Mouse (Mus musculus) brain, embryonic 18.5 days (tissue): ENCODE measurements around the gene Cabin1.

ENCODE experiments used
- DNase-seq: peaks from one replicate; pipeline ENCODE4 v3.0.0-alpha.2; 2012; ENCODE audit warnings: low read depth, low spot score

Gene Cabin1

GRCm38 (mm10) chr10:75703504-75703903, 60.6 kb downstream of the Cabin1 start:
- DNase-seq: no peak

- no peak for DNase-seq
Observed at GRCm38 (mm10) chr10:75702494-75702893, 61.6 kb downstream of the Cabin1 start.

- no peak for DNase-seq
Observed at GRCm38 (mm10) chr10:75701280-75701679, 62.9 kb downstream of the Cabin1 start.

GRCm38 (mm10) chr10:75697693-75698092, 66.4 kb downstream of the Cabin1 start:
- DNase-seq: no peak

- no peak for DNase-seq
Observed at GRCm38 (mm10) chr10:75696597-75697355, 67.4 kb downstream of the Cabin1 start.

GRCm38 (mm10) chr10:75695521-75695920, 68.6 kb downstream of the Cabin1 start:
- DNase-seq: no peak

GRCm38 (mm10) chr10:75695078-75695477, 69.1 kb downstream of the Cabin1 start:
- DNase-seq: no peak

GRCm38 (mm10) chr10:75694567-75694966, 69.6 kb downstream of the Cabin1 start:
- DNase-seq: no peak

- no peak for DNase-seq
Observed at GRCm38 (mm10) chr10:75693451-75694233, 70.5 kb downstream of the Cabin1 start.

- DNase-seq: no peak
Observed at GRCm38 (mm10) chr10:75688598-75688997, 75.5 kb downstream of the Cabin1 start.

GRCm38 (mm10) chr10:75686724-75687123, 77.4 kb downstream of the Cabin1 start:
- no peak for DNase-seq

- peak; percentile 79 for DNase-seq
Observed at GRCm38 (mm10) chr10:75684035-75685004, 79.8 kb downstream of the Cabin1 start.

- DNase-seq: no peak
Observed at GRCm38 (mm10) chr10:75680574-75681001, 83.6 kb downstream of the Cabin1 start.

- DNase-seq: no peak
Observed at GRCm38 (mm10) chr10:75679204-75679603, 84.9 kb downstream of the Cabin1 start.

GRCm38 (mm10) chr10:75677989-75678388, 86.2 kb downstream of the Cabin1 start:
- DNase-seq: no peak

GRCm38 (mm10) chr10:75677571-75677970, 86.6 kb downstream of the Cabin1 start:
- no peak for DNase-seq

- no peak for DNase-seq
Observed at GRCm38 (mm10) chr10:75676819-75677565, 87.1 kb downstream of the Cabin1 start.

GRCm38 (mm10) chr10:75676286-75676685, 87.9 kb downstream of the Cabin1 start:
- no peak for DNase-seq

GRCm38 (mm10) chr10:75675594-75675993, 88.5 kb downstream of the Cabin1 start:
- no peak for DNase-seq

GRCm38 (mm10) chr10:75669936-75670335, 94.2 kb downstream of the Cabin1 start:
- DNase-seq: no peak

GRCm38 (mm10) chr10:75667911-75668270, 96.2 kb downstream of the Cabin1 start:
- no peak for DNase-seq
